Mouse (Mus musculus) kidney, embryonic 14.5 days (tissue): ENCODE measurements around the gene Gdpd4. TPM values are rescaled to one million over a fixed set of nuclear protein-coding genes. Genes with fewer than 3 reads are reported as not detected.

Experiments used
- polyA plus RNA-seq: library from polyadenylated mRNA; unstranded; fragments of >200 nt; fragmentation: Nextera tagmentation; extraction: Ambion mirVana; gene quantifications from 2 replicates; pipeline ENCODE4 v1.2.1, GENCODE M21; 2014

Gene Gdpd4
- polyA plus RNA-seq, 1 experiment from 2014 or later: not detected

Other genes with a start within 250 kb of the Gdpd4 start
- 237 and 238 TPM in 2 replicates for gene Clns1a, start 223.3 kb upstream of the Gdpd4 start, polyA plus RNA-seq
- 12.3 and 12.6 TPM in 2 replicates for gene Aqp11, start 181.7 kb upstream of the Gdpd4 start, polyA plus RNA-seq
- gene Pak1, start 131.4 kb upstream of the Gdpd4 start, polyA plus RNA-seq: 13.0 and 22.1 TPM in 2 replicates
- gene Myo7a, start 199.6 kb downstream of the Gdpd4 start, polyA plus RNA-seq: 7.9 and 15.4 TPM in 2 replicates
- 0.20 and 0.51 TPM in 2 replicates for gene Omp, start 225.5 kb downstream of the Gdpd4 start, polyA plus RNA-seq